7 mouse cellular contexts compared by ENCODE assay signal in the genomic region with DNA sequence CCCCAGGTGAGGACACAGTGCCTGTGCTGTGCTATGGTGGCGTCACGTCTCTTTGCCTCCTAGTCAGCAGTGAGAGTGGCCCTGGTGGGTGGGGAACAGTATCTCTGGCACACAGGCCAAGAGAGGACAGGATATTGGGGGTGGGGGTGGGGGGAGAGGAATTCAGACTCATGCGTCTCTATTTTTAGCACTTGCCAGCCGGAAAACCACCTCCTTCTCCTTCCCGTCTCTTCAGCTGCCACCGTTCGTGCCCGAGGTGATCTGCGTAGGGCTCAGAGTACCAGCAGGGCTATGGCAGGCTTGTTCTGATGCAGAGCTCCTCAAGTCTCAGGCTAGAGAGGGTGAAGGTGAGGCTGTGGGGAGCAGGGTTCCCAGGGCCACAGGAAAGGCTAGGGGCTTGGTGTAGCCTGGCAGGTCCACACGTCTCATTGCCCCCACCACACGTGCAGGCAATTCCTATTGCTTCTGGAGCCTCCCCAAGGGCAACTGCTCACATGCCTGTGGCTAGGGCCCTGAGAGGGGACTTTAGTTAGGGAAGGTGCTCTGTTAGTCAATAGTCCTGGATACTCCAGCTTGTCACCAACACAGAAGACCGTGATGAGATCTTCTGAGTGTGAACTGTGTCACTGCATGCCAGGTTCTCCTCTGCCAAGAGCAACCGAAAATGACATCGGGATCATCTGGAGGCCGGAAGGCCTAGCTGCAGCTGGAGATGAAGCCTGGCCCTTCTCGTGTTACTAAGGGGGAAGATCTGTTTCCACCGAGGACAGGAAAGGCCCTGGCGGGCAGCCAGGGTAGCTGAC. TPM values are rescaled to one million over a fixed set of nuclear protein-coding genes. Genes with fewer than 3 reads are reported as not detected.
A peak's percentile ranks its signal among the peaks of the same experiment; 100 is the strongest.
DNase-seq lines count a peak whose midpoint lies in the region; ATAC-seq and TF ChIP-seq lines count a peak whose summit lies in the region.

A gene (plus strand): TSS at position 230 of the 803 bp plus-strand sequence.

- H3K27me3 ChIP-seq in embryonic facial prominence, embryonic 10.5 days (replicated peaks; ENCODE audit: low read depth, poor library complexity, severe bottlenecking), result peaks cover 5% of the 10 kb centered on the region; the same call in 1 of the 2 replicates
- H3K27me3 ChIP-seq in lung, postnatal 0 days (replicated peaks; ENCODE audit: insufficient read depth, low read length), result no peaks in the 10 kb centered on the region

- WGBS in embryonic facial prominence, embryonic 10.5 days, result 70% methylated on average over 18 of the region's 18 CpGs
- whole genome bisulfite sequencing in lung, postnatal 0 days, result 18% methylated on average over 18 of the region's 18 CpGs

- peak; percentile 53 for DNase-seq in urinary bladder, postnatal 14 days (ENCODE audit: low spot score)
- DNase-seq in urinary bladder, postnatal 10 days (ENCODE audit: low spot score), result no peak
- DNase-seq in embryonic facial prominence, embryonic 10.5 days (ENCODE audit: low spot score), result no peak
- peak; percentile 84 to 85 for DNase-seq in heart, postnatal 10 days
- DNase-seq in layer of hippocampus, adult 2 months (ENCODE audit: low spot score in 2 of 2), result no peak
- peak; percentile 78 for DNase-seq in lung, postnatal 0 days (ENCODE audit: low spot score)
- no peak for DNase-seq in cerebellum, adult 11-12 months

- no peak for TF ChIP-seq CTCF in layer of hippocampus, adult 2 months (conservative IDR thresholded peaks at IDR 0.05)
- TF ChIP-seq CTCF in lung, postnatal 0 days (IDR thresholded peaks at IDR 0.05), result 0 out of 2 replicates have a peak, but pooled peaks have one; percentile 4

- H3K4me2 ChIP-seq in lung, postnatal 0 days (replicated peaks; ENCODE audit: low read depth, low read length), result peak within 1 kb of the TSS; percentile 83

- no peak within 1 kb of the TSS for H3K9ac ChIP-seq in lung, postnatal 0 days (replicated peaks; ENCODE audit: low read depth)

- no peaks in the 10 kb centered on the region for H3K36me3 ChIP-seq in embryonic facial prominence, embryonic 10.5 days (replicated peaks)
- no peaks in the 10 kb centered on the region for H3K36me3 ChIP-seq in lung, postnatal 0 days (ENCODE audit: insufficient read depth, low read length)

- H3K4me1 ChIP-seq in embryonic facial prominence, embryonic 10.5 days, result peaks cover 59% of the 10 kb centered on the region
- peaks cover 41% of the 10 kb centered on the region for H3K4me1 ChIP-seq in lung, postnatal 0 days (ENCODE audit: insufficient read depth, low read depth, low read length)

- peak within 1 kb of the TSS; percentile 78 for H3K27ac ChIP-seq in embryonic facial prominence, embryonic 10.5 days (replicated peaks)
- H3K27ac ChIP-seq in layer of hippocampus, adult 2 months, result peak within 1 kb of the TSS; percentile 97
- H3K27ac ChIP-seq in lung, postnatal 0 days (ENCODE audit: low read length), result peak within 1 kb of the TSS; percentile 97

- intact Hi-C loops in heart, postnatal 10 days (cut with DNase I), result no loop called here

- TF ChIP-seq EP300 in lung, postnatal 0 days (IDR thresholded peaks at IDR 0.05), result peak; percentile 83

- peak within 1 kb of the TSS; percentile 5; the same call in 1 of the 2 replicates for H3K4me3 ChIP-seq in embryonic facial prominence, embryonic 10.5 days
- no peak within 1 kb of the TSS for H3K4me3 ChIP-seq in layer of hippocampus, adult 2 months
- H3K4me3 ChIP-seq in lung, postnatal 0 days (ENCODE audit: low read depth, low read length), result no peak within 1 kb of the TSS

- peak; percentile 25 for ATAC-seq in lung, postnatal 0 days

- H3K9me3 ChIP-seq in embryonic facial prominence, embryonic 10.5 days, result no peaks in the 10 kb centered on the region
- no peaks in the 10 kb centered on the region for H3K9me3 ChIP-seq in lung, postnatal 0 days (ENCODE audit: low read length)

RNA-seq across cellular contexts. Expression of the gene that starts here (rescaled TPM):
- polyA plus RNA-seq in embryonic facial prominence, embryonic 10.5 days (2016; fragmentation: Nextera tagmentation; extraction: Ambion mirVana), result 1.7 and 2.5 TPM in 2 replicates
- total RNA-seq in heart, postnatal 10 days (2021), result 10 to 100 TPM; 33.7 to 37.2 TPM
- total RNA-seq in layer of hippocampus, adult 2 months (2021), result 10 to 100 TPM; 11.5 to 12.8 TPM
- polyA plus RNA-seq in lung, postnatal 0 days (2015; fragmentation: Nextera tagmentation; extraction: Ambion mirVana), result 22.7 and 28.1 TPM in 2 replicates

Comparison
In these comparisons a context has a peak if more than half of its experiments do, and no peak if none do; other contexts are left out.
1. DNase-seq: peak in urinary bladder, postnatal 14 days (single experiment), heart, postnatal 10 days (2 of 2) and lung, postnatal 0 days (single experiment); none in urinary bladder, postnatal 10 days (single experiment), embryonic facial prominence, embryonic 10.5 days (single experiment), layer of hippocampus, adult 2 months (0 of 2) and cerebellum, adult 11-12 months (single experiment).
2. Peak in every context shown above with its lines, with median percentiles within 50 percentile points of each other: H3K27ac ChIP-seq.